Mouse (Mus musculus) midbrain, embryonic 14.5 days (tissue): ENCODE measurements at regions not wholly inside any gene's neighbourhood (a gene's known extent, or its start where the extent isn't known, plus 50 kb on each side); places are given as distances from the start of the nearest gene placed in this dataset.
A peak's percentile ranks its signal among the peaks of the same experiment; 100 is the strongest.
"Not testable (repeated sequence)": the region's sequence is repeated elsewhere in the genome, so short reads cannot be mapped to it uniquely, and the experiment has no call there.

Source experiments
- ATAC-seq: fragments of 200-750 bp; cut with Nextera tagmentation; 2 replicates; pipeline ENCODE4 v1.8.0; 2017; ENCODE audit warnings: moderate number of reproducible peaks, moderate library complexity; ENCODE audit not compliant: low FRiP score, low TSS enrichment
- DNase-seq: peaks from one replicate; pipeline ENCODE4 v3.0.0-alpha.2; 2015
- H3K27ac ChIP-seq: fragments of 300-500 bp; sonication (generic); replicated peaks from 2 replicates; pipeline ENCODE4 v1.5.1; 2014; ENCODE audit warnings: mild to moderate bottlenecking, low read depth, low read length, moderate library complexity
- H3K27me3 ChIP-seq: fragments of 300-500 bp; sonication (generic); 2 replicates; pipeline ENCODE4 v1.6.1; 2014; ENCODE audit warnings: low read length, control low read depth, mixed read lengths; ENCODE audit not compliant: control insufficient read depth, insufficient read depth
- H3K36me3 ChIP-seq: fragments of 300-500 bp; sonication (generic); 2 replicates; pipeline ENCODE4 v1.6.1; 2014; ENCODE audit warnings: low read length, control low read depth; ENCODE audit not compliant: control insufficient read depth, insufficient read depth
- H3K4me1 ChIP-seq: fragments of 300-500 bp; sonication (generic); 2 replicates; pipeline ENCODE4 v1.6.1; 2014; ENCODE audit warnings: mild to moderate bottlenecking, antibody characterized with exemption, low read length, control low read depth; ENCODE audit not compliant: control insufficient read depth, insufficient read depth
- H3K4me2 ChIP-seq: fragments of 300-500 bp; sonication (generic); 2 replicates; pipeline ENCODE4 v1.6.1; 2014; ENCODE audit warnings: mild to moderate bottlenecking, low read length, moderate library complexity
- H3K4me3 ChIP-seq: fragments of 300-500 bp; sonication (generic); replicated peaks from 2 replicates; pipeline ENCODE4 v1.5.1; 2014; ENCODE audit warnings: low read depth, low read length
- H3K9ac ChIP-seq: fragments of 300-500 bp; sonication (generic); replicated peaks from 2 replicates; pipeline ENCODE4 v1.6.1; 2014; ENCODE audit warnings: mild to moderate bottlenecking, low read length, moderate library complexity
- H3K9me3 ChIP-seq: fragments of 300-500 bp; sonication (generic); 2 replicates; pipeline ENCODE4 v1.6.1; 2016; ENCODE audit warnings: low read length, control low read depth, mixed read lengths; ENCODE audit not compliant: control insufficient read depth
- WGBS: fragments of 180-500 bp; shearing (Covaris S2); extraction: QIAGEN DNeasy Blood & Tissue Kit; methylation state at CpG from one replicate; pipeline ENCODE4 v1.1.7; 2014; 5-methylcytosine and 5-hydroxymethylcytosine counted together

DNA sequence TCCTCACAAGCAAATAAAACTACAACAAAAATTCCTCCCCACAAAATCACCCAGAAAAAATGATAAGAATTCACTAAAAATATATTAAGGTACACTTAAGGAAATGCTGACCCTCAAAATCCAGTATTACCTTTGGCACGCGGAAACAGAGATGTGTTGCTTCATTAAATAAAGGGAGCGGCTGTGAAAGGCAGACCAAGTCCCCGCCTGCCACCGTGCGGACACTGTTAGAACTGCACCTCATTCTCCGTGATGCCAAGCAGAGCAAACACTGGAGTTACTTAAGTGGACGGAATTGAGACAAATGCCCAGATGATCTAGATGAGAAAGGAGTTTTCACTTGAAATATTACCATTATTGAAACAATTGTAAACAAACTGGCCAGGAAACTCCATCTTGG is 1839.1 kb downstream of the 9330182O14Rik start:
- H3K4me2 ChIP-seq, result no peak overlapping the region
- no peaks in the 10 kb centered on the region for H3K27me3 ChIP-seq
- WGBS, result 3% methylated on average over 8 of the region's 8 CpGs
- peak; percentile 90 for DNase-seq
- H3K27ac ChIP-seq, result no peak overlapping the region
- no peaks in the 10 kb centered on the region for H3K9me3 ChIP-seq
- H3K9ac ChIP-seq, result no peak overlapping the region
- H3K4me1 ChIP-seq, result no peaks in the 10 kb centered on the region
- peak; percentile 71; the same call in 1 of the 2 replicates for ATAC-seq
- no peak overlapping the region for H3K4me3 ChIP-seq
- no peaks in the 10 kb centered on the region for H3K36me3 ChIP-seq

DNA sequence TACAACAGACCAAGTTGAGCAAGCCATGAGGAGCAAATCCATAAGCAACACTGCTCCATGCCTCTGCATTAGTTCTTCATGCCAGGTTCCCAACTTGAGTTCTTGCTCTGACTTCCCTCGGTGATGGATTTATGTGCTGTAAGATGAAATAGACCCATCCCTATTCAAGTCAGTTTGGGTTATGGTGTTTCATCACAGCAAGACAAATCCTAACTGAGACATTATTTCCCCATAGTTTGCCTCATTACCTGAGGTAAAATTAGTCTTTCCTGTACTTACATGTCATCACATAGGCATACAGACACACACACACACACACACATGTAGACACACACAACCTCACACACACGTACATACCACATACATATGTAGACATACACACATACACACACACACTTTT is 1843.0 kb downstream of the 9330182O14Rik start:
- DNase-seq (no peak), ATAC-seq (no peak)
- Histone ChIP-seq H3K9ac (no peak overlapping the region), H3K27me3 (no peaks in the 10 kb centered on the region), H3K4me2 (no peak overlapping the region), H3K4me3 (no peak overlapping the region), H3K27ac (no peak overlapping the region), H3K36me3 (no peaks in the 10 kb centered on the region), H3K4me1 (no peaks in the 10 kb centered on the region), H3K9me3 (no peaks in the 10 kb centered on the region)
- 97% methylated on average over 2 of the region's 2 CpGs for WGBS

DNA sequence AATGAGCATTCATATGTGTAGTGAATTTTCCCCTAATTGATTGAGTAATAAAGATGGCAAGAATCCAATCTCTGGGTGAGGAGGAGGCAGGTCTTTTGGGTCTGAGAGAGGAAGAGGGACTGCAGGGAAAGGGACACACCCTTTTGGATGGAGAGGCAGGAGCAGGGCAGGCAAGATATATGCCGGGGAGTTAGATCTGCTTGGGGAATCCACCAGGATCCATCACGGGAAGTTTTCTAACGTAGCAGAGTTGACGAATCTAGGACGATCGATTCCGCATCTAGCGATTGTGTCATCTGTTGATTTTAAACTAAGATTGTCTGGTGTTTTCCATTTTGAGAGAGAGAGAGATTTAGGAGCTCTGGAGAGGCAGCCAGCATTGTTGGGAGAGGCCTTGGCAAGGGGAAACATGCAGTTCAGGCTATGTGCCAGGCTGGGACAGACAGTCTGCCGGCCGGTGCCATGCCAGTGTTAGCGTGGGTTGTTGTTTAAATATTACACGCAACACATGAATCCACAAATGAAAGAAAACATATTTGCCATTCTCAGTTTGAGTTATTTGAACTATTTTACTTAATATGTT is 1843.6 kb downstream of the 9330182O14Rik start:
- Histone ChIP-seq H3K36me3 (no peaks in the 10 kb centered on the region), H3K4me3 (no peak overlapping the region), H3K9me3 (no peaks in the 10 kb centered on the region), H3K27ac (no peak overlapping the region), H3K9ac (no peak overlapping the region), H3K27me3 (no peaks in the 10 kb centered on the region), H3K4me1 (no peaks in the 10 kb centered on the region), H3K4me2 (no peak overlapping the region)
- ATAC-seq (no peak), DNase-seq (peak; percentile 15)
- 90% methylated on average over 12 of the region's 12 CpGs for WGBS

DNA sequence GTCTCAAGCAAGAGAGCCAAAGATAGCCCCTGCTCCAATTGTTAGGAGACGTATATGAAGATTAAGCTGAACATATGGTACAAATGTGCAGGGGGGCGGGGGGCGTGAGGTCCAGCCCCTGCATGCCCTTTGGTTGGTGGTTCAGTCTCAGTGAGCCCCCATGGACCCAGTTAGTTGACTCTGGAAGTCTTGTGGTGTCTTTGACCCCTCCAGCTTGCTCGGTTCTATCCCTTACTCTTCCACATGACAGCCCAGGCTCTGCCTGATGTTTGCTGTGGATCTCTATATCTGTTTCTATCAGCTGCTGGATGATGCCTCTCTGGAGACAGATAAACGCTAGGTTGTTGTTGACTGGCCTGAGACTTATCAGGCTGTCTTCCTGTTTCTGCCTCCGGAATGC is 1849.1 kb downstream of the 9330182O14Rik start:
- Histone ChIP-seq H3K4me3 (no peak overlapping the region), H3K4me1 (no peaks in the 10 kb centered on the region), H3K9me3 (no peaks in the 10 kb centered on the region), H3K27me3 (no peaks in the 10 kb centered on the region), H3K36me3 (no peaks in the 10 kb centered on the region), H3K9ac (no peak overlapping the region), H3K27ac (no peak overlapping the region), H3K4me2 (no peak overlapping the region)
- ATAC-seq (no peak), DNase-seq (no peak)
- WGBS, result 90% methylated on average over 6 of the region's 6 CpGs

DNA sequence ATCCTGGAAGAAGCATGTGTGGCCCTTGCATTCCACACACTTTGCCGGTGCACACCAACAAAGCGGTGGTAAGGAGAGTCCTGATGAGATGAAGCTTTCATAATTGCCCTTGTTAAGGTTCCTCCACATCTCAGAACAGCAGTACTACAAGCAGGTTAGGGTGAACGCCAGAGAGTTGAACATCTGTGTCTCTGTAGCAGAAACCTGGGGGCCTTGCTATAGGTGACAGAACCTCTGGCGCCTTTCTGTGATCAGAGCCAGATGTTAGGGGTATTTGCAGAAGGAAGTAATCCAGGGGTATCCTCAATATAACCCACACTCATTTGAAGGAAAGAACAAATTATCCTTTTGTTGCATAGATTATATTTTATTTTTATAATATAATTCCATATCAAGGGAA is 1850.1 kb downstream of the 9330182O14Rik start:
- H3K27me3 ChIP-seq, result no peaks in the 10 kb centered on the region
- no peaks in the 10 kb centered on the region for H3K36me3 ChIP-seq
- no peak for DNase-seq
- H3K4me3 ChIP-seq, result no peak overlapping the region
- H3K4me1 ChIP-seq, result no peaks in the 10 kb centered on the region
- H3K9ac ChIP-seq, result no peak overlapping the region
- ATAC-seq, result no peak
- H3K4me2 ChIP-seq, result no peak overlapping the region
- no peaks in the 10 kb centered on the region for H3K9me3 ChIP-seq
- H3K27ac ChIP-seq, result no peak overlapping the region
- WGBS, result 88% methylated on average over 4 of the region's 4 CpGs

DNA sequence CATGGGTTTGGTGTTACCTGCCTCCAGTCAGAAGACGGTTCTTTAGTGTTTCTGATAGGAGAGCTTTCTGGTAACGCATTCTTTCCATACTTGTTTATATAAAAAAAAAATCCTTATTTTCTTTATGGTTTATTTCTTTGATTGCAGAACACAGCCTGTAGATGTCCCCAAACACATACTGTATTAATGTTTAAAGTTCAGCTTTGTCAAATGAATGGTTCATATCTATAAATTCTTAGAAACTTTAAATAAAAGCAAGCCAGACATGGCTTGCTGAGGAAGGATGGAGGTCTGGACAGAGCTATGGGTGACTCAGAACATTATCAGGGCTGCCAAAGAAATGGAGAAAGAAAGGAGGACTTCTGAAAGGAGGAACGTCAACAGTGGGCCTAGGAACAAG is 1852.1 kb downstream of the 9330182O14Rik start:
- Histone ChIP-seq H3K4me1 (no peaks in the 10 kb centered on the region), H3K27me3 (no peaks in the 10 kb centered on the region), H3K4me2 (no peak overlapping the region), H3K9ac (no peak overlapping the region), H3K36me3 (no peaks in the 10 kb centered on the region), H3K4me3 (no peak overlapping the region), H3K9me3 (no peaks in the 10 kb centered on the region), H3K27ac (no peak overlapping the region)
- ATAC-seq (no peak), DNase-seq (no peak)
- WGBS, result 92% methylated on average over 3 of the region's 3 CpGs

DNA sequence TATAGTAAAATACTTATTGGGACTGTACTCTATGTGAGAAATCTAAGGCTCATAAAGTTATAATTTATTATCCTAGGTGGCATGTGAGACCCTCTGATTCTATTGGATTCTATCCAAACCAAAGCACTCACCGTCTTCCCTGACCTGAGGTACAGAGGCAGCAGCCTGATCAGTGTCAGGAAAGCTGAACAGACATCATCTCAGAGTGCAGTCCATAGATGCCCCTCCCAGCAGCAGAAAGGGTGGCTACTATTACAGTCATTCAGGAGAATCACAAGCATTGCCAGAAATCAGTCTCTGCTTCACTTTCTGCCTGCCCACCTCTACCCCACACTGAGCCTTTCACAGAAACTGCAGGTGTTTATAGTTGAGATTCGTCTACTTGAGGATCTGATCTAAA is 1854.9 kb downstream of the 9330182O14Rik start:
- no peak overlapping the region for H3K4me2 ChIP-seq

DNA sequence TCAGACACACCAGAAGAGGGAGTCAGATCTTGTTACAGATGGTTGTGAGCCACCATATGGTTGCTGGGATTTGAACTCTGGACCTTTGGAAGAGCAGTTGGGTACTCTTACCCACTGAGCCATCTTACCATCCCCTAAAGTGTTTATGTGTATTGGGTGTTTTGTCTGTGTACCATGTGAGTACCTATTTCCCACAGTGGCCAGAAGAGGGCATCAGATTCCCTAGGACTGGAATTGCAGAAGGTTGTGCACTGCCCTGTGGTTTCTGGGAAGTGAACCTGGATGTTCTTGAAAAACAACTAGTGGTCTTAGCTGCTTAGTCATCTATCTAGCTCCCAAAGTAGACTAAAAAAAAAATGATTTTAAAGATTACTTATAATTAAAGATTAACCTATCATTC is 1857.7 kb downstream of the 9330182O14Rik start:
- no peaks in the 10 kb centered on the region for H3K4me1 ChIP-seq
- ATAC-seq (no peak), DNase-seq (no peak)
- H3K4me3 ChIP-seq, result no peak overlapping the region
- H3K27ac ChIP-seq, result no peak overlapping the region
- no peaks in the 10 kb centered on the region for H3K27me3 ChIP-seq
- H3K9me3 ChIP-seq, result no peaks in the 10 kb centered on the region
- H3K9ac ChIP-seq, result no peak overlapping the region
- no peak overlapping the region for H3K4me2 ChIP-seq
- no peaks in the 10 kb centered on the region for H3K36me3 ChIP-seq

More for the DNA sequence above, 1854.9 kb downstream of the 9330182O14Rik start:
- Histone ChIP-seq H3K9me3 (no peaks in the 10 kb centered on the region), H3K27ac (no peak overlapping the region), H3K27me3 (no peaks in the 10 kb centered on the region), H3K4me3 (no peak overlapping the region), H3K9ac (no peak overlapping the region), H3K36me3 (no peaks in the 10 kb centered on the region), H3K4me1 (no peaks in the 10 kb centered on the region)
- WGBS, result 67% methylated on average over 2 of the region's 2 CpGs
- ATAC-seq (no peak), DNase-seq (no peak)

DNA sequence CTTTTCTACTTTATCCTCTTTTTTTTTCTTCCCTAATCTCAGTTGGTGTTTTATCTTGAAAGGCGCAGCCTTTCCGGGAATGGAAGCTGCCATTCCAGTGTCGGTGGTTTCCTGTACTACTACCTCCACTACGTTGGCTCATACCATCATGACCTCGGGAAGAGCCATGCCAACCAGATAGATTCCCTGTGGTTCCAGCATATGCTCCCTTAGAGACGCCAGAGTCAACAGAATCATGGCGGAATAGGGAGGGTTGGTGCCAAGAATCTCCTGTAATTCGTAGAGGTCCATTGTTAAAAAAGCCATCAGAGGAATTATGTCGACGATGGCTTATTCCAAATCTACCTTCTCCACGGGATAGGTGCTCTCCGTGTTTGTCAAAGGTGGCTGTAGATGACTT is 1898.1 kb downstream of the 9330182O14Rik start:
- H3K27me3 ChIP-seq, H3K27ac ChIP-seq, H3K4me3 ChIP-seq, H3K9ac ChIP-seq, H3K4me2 ChIP-seq, DNase-seq, H3K36me3 ChIP-seq, H3K9me3 ChIP-seq, ATAC-seq, H3K4me1 ChIP-seq: not testable (repeated sequence)
- WGBS, result 95% methylated on average over 12 of the region's 12 CpGs
